Mouse (Mus musculus): ENCODE results near the gene Acly. TPM values are rescaled to one million over a fixed set of nuclear protein-coding genes. Genes with fewer than 3 reads are reported as not detected.
A peak's percentile ranks its signal among the peaks of the same experiment; 100 is the strongest.

Acly gene
- total RNA-seq, 1 experiment from 2014 or later = 805 TPM

DNA sequence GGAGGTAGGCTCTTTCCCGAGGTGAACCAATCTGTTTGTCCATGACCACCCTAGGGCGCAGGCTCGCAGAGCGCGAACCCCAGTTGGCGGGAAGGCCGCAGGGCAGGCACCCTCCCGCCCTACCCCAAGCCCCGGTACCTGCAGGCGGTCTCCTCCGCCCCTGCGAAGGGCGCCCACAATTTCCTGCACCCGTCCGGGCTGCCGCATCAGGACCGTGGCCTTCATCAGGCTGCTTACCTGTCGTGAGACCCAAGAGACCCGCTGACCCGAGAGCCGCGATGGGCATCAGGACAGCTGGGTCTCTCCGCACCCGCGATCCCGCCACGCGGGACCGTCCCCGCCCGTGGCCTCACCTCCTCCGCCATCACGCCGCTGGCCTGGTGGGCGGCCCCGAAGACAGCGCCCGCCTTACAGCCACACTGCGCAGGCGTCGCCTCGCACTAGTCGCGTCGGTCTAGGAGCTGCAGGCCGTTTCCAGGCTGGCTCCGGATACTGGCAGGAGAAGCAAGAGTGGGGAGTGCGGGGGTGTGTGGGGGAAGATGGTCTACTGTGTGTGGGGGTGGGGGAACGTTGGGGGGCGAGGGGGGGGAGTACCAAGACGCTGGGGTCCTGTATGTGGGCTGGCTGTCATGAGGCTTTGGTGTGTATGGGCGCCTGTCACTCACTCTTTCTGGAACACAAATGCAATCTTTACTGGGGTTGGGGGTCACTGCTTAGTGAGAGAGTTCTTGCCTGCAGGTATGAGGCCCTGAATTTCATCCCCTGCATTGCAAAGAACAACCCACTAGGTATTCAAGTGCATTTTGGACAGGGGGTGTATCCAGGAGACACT, 86.9 kb downstream of the Acly start:
- DNase-seq = peak; percentile 94

DNA sequence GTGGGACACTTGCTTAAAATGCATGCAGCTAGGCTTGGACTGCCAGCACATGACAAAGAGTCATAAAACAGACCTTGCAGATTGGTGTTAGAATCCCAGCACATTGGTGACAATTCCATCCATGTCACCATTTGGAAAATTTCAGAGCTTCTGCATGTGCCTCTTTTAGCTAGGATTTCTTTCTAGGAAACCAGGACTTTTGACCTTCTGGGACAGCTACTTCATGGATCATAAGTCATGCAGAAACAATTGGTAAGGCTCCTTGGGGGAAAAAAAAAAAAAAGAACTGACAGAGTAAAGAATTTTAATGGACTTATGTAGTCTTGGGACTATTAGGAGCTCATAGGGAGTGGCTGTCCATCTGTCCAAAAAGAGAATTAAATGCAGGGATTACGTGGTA, 89.9 kb downstream of the Acly start:
- no peak for DNase-seq

DNA sequence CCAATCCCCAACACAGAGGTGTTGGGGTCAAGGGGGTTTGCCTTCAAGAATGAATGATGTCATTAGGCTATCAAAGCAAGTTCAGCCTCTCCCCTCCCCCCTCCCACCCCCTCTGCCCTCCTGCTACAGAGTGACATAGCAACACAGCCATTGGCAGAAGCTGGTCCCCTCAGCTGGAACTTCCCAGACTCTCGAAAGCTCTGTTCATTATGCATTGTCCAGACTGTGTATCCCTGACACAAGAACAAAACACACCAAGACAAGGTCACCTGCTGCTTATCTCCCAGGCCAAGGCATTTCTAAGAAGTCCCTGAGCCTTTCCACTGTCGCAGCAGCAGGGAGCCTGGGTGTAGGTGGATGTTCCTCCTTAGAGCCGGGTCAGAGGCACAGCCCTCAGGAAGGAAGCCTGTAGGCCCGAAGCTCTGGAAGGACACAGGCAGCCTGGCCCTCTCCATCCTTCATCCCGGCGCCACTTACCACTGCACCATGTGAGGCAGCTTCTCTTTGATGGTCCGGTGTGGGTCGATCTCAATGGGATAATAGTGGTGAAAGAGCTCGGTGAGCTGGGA, 92.0 kb downstream of the Acly start:
- DNase-seq = no peak

DNA sequence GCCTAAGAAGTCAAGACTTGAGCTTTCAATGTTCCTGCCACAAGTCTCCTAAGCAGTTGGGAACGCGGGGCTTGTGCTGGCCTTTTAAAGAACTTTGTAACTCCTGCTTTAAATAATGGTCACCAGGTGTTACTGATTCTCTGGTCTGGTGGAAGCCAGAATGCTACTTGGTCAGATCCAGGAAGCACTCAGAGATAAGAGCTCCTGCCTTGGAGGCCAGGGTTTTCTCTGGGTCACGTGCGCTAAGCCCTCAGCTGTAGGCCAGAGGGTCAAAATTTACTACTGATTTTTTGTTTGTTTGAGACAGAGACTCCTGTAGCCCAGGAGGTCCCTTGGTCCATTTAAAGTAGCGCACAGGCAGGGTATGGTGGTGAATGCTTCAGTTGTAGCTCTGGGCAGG, 95.8 kb downstream of the Acly start:
- DNase-seq = no peak

DNA sequence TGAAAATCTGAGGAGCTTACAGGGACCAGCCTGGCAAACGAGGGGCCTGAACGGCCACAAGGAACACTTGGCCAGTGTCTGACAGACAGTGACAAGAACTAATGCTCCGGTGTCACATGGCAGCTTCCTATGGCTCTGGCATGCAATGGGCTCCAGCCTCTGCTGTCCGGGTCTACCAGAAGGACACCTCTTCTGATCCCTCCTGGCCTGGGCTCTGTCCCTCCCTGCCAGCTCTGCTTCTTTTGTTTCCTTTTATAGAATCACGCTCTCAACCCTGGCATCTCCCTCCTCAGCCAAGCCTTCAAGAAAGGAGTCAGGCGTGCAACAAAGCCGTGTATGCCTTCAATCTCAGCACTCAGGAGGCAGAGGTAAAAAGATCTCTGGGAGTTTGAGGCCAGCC, 97.7 kb downstream of the Acly start:
- no peak for DNase-seq

DNA sequence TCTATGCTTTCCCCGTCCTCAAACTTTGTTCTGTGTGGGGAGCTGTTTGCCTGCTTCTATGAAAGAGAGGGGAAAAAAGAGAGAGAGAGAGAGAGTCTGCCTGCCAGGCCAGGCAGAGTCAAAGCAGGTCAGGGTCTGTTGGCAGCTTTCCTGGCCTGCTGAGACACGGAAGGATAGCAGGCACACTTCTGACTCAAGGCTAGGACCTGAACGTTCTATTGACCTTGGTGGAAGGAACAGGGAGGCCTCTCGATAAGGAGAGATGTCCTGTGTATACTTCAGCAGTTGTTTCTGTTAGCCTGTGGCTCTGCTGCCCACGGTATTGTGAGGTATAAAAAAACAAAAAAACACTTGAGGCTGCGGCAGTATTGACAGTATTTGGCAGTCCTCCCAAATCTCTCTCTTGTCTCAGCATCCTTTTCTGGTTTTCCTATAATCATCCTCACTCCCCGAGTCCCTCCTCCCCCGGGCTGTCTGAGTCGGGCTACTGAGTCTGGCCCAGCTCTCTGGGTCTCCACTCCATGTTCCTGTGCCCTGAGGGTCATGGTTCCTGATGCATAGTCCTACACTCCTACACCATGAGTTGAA, 99.1 kb downstream of the Acly start:
- DNase-seq = peak; percentile 88

DNA sequence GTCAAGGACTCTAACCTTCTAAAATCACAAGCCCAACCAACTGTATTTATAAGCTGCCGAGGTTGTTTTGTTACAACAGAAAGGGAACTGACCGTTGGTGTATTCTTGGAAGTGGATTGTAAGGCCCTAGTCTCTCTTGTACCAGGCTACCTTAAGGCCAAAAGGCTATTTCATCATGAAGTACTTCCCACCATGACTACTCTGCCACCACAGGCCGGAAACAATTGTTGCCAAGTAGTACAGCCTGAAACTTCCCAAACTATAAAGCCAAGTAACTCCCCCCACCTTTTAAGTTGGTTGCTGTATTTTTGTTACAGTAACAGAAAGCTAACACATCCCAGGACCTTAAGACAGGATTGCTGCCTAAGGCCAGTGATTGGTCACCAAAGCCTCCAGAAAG, 101.0 kb downstream of the Acly start:
- DNase-seq = no peak

Small RNA genes lying within 50 kb of the gene (microRNA-seq; reads per million reads assigned to microRNA genes)
- gene Gm27374 = 0 reads per million in 2 experiments
- gene Mir7116 = 1.1 to 2.1 reads per million in 2 experiments

Other genes starting within 250 kb of the Acly start
- 987 and 1,021 TPM in 2 replicates for gene Eif1, start 208.1 kb downstream of the Acly start, total RNA-seq (2021)
- not detected in 2 replicates for gene Gast, start 193.6 kb downstream of the Acly start, total RNA-seq (2021)
- gene Hap1, start 171.9 kb downstream of the Acly start, total RNA-seq (2021) = 50.1 and 54.0 TPM in 2 replicates
- gene Jup, start 130.2 kb downstream of the Acly start, total RNA-seq (2021) = 101 and 102 TPM in 2 replicates
- gene P3h4, start 113.2 kb downstream of the Acly start, total RNA-seq (2021) = 25.8 and 26.7 TPM in 2 replicates
- 33.8 and 38.9 TPM in 2 replicates for gene Fkbp10, start 112.3 kb downstream of the Acly start, total RNA-seq (2021)
- 51.5 and 57.5 TPM in 2 replicates for gene Nt5c3b, start 86.2 kb downstream of the Acly start, total RNA-seq (2021)
- gene Klhl10, start 86.1 kb downstream of the Acly start, total RNA-seq (2021) = 0.94 and 1.5 TPM in 2 replicates
- 42.9 and 44.2 TPM in 2 replicates for gene Klhl11, start 55.3 kb downstream of the Acly start, total RNA-seq (2021)
- gene Ttc25, start 17.6 kb upstream of the Acly start, total RNA-seq (2021) = 1.3 TPM in 2 replicates
- 35.5 and 38.4 TPM in 2 replicates for gene Cnp, start 46.9 kb upstream of the Acly start, total RNA-seq (2021)
- 41.1 and 44.4 TPM in 2 replicates for gene Nkiras2, start 91.2 kb upstream of the Acly start, total RNA-seq (2021)
- gene Dnajc7, start 92.2 kb upstream of the Acly start, total RNA-seq (2021) = 217 and 264 TPM in 2 replicates
- gene Zfp385c, start 164.5 kb upstream of the Acly start, total RNA-seq (2021) = 0.19 TPM in 1 of 2 replicates, not detected in the other
- 15.8 and 16.2 TPM in 2 replicates for gene Dhx58, start 176.3 kb upstream of the Acly start, total RNA-seq (2021)
- 39.9 and 44.6 TPM in 2 replicates for gene Kat2a, start 184.5 kb upstream of the Acly start, total RNA-seq (2021)
- not detected in 2 replicates for gene Hspb9, start 185.8 kb upstream of the Acly start, total RNA-seq (2021)
- gene Rab5c, start 210.2 kb upstream of the Acly start, total RNA-seq (2021) = 170 and 175 TPM in 2 replicates
- 0.11 and 0.15 TPM in 2 replicates for gene Kcnh4, start 231.9 kb upstream of the Acly start, total RNA-seq (2021)
- not detected in 2 replicates for gene Hcrt, start 234.9 kb upstream of the Acly start, total RNA-seq (2021)
- gene Ghdc, start 243.0 kb upstream of the Acly start, total RNA-seq (2021) = 19.7 and 19.9 TPM in 2 replicates

Measured in adrenal gland, postnatal 14 days (tissue).